Mouse (Mus musculus) gastrocnemius, postnatal 36 days (tissue): ENCODE measurements around the gene Crebl2. TPM values are rescaled to one million over a fixed set of nuclear protein-coding genes. Genes with fewer than 3 reads are reported as not detected.

Source experiments
- DNase-seq, 2 experiments: peaks; one replicate each; pipeline ENCODE4 v3.0.0; 2022
- intact Hi-C: fragments of 180-260 bp; cut with DNase I; formaldehyde crosslinking; loops from one replicate; pipeline ENCODE4 v1.15.1; 2025
- long read RNA-seq, 2 experiments: library from polyadenylated mRNA; stranded (forward); transcript quantifications; one replicate each; pipeline ENCODE4 v2.0.0; 2021
- total RNA-seq, 2 experiments: library from RNA; stranded (reverse); gene quantifications; 2 replicates each; pipeline ENCODE4 v1.2.3; 2021

The Crebl2 gene
- total RNA-seq = 1 to 10 TPM; 6.7 to 8.3 TPM
- long read RNA-seq, experiment 1 = 0 reads
- long read RNA-seq, experiment 2 = 0 reads

GRCm38 (mm10) chr6:134829786-134830700 lies at the start of gene Crebl2:
Gene Crebl2 (plus strand): TSS chr6:134830154.
- peak; percentile 100 for DNase-seq
- intact Hi-C loops = no loop called here

GRCm38 (mm10) chr6:134781494-134781913 lies 48.5 kb upstream of the Crebl2 start:
- no peak for DNase-seq

GRCm38 (mm10) chr6:134782900-134783299 lies 47.1 kb upstream of the Crebl2 start:
- DNase-seq = no peak
- intact Hi-C loops = no loop called here

More at GRCm38 (mm10) chr6:134781494-134781913, 48.5 kb upstream of the Crebl2 start:
- intact Hi-C loops = no loop called here

- DNase-seq = no peak
- intact Hi-C loops = no loop called here
These were observed 43.5 kb upstream of the Crebl2 start for GRCm38 (mm10) chr6:134786426-134786825.

GRCm38 (mm10) chr6:134789100-134789499 lies 40.9 kb upstream of the Crebl2 start:
- intact Hi-C loops = no loop called here
- no peak for DNase-seq

- intact Hi-C loops = no loop called here
- peak; percentile 11 to 48 for DNase-seq
These were observed 38.5 kb upstream of the Crebl2 start for GRCm38 (mm10) chr6:134791251-134792118.

DNA sequence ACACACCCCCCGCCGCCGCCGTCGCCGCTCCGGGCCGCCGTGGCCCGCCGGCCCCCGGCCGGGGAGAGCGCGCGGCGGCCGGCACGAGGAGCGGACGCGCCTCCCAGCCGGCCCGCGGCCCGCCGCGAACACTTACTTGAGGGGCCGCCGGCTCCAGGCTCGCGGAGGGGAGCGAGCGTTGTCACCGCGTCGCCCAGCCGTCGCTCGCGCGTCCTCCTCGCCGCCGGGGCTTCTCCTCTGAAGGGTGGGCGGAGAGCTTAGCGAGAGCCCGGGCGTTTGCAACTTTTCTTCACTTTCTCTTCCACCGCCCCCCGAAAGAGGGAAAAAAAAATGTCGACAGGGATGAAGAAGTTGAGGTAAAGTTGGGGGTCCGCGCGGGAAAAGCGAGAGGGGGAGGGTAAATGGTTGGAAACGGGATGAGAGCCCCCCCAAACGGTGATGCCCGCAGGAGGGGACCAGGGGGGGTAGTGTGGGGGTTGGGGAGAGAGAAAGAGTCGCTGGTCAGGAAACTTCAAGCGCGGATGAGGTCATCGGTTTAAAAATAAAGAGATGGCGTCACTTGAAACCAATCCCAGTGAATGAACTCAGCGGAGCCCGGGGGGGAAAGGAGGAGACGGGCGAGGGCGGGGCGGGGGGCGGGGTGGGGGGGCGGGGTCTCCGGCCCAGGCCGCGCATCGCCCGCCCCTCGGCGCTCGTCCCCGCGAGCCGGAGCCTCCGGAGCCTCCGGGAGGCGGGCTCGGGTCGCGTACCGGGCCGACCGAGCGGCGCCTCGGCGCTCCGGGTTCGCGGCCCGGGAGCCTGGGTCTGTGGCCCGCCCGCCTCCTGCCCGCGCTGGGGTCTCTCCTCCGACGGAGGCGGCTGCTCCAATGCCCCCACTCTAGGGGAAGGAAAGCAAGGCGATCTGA lies 37.6 kb upstream of the Crebl2 start, which contains the start of gene Dusp16:
TSS of gene Dusp16 (minus strand) at position 485 of the 905 bp plus-strand sequence.
- DNase-seq = peak; percentile 72 to 85
- intact Hi-C loops = no loop called here

DNA sequence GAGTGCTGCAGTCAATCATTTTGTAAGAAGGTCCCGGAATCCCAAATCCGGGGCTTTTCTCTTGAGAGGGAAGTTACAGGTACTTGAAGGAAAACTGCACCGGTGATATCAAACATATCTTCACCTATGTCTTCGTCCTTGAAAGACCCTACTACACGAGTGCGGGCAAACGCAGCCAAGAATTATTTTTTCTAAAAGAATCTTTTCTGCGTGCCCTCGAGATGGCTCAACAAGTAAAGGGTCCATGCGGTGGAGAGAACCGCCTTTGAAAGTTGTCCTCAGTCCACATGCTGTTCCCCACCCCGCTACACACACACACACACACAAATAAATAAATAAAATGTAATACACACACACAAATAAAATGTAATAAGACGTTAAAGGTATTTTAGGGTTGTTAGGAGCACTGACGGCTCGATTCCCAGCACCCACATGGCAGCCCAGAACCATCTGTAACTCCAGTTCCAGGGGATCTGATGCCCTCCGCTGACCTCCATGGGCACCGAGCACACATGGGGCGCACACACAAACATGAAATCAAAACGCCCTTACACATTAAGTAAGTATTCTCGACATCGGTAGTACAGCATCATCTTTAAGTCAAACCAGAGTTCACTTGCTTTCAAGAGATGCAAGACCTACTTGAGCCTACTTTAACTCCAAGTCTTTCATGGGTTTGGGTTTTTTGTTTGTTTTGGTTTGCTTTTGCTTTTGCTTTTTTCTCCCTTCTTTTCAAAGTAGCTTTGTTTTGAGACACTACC lies 36.7 kb upstream of the Crebl2 start:
- intact Hi-C loops = no loop called here
- DNase-seq = no peak

DNA sequence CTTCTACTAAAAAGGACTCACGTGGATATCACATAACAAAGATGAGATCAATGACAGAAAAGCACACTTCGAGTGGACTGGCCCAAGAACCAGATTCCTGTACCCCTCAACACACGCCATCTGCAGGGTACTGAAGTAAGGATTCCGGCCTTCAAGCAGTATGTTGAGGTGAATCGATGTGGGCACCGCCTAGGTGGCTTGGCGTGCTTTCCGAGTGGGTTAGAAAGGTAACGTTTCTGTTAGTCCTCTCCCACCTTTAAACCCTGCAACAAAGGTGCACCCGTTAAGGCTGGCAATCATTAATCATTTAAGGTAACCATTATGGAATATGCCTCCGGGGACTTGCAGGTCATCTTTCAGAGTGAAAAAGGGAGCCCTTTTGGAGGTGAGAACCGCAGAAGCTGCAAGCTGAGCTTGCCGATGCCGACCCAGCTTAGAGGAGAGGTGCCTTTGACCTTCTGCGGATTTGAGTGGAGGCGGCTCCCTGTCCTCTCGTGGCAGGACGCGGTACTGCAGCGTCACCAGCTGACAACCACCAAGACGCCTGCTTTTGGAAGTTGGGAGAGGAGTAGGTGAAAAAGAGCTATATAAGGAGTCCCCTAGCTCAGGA lies 35.9 kb upstream of the Crebl2 start:
- peak; percentile 76 to 82 for DNase-seq
- intact Hi-C loops = loop anchor here (2.0 kb wide), 1 partner anchor 135 kb away; no protein-coding TSS in a partner anchor

DNA sequence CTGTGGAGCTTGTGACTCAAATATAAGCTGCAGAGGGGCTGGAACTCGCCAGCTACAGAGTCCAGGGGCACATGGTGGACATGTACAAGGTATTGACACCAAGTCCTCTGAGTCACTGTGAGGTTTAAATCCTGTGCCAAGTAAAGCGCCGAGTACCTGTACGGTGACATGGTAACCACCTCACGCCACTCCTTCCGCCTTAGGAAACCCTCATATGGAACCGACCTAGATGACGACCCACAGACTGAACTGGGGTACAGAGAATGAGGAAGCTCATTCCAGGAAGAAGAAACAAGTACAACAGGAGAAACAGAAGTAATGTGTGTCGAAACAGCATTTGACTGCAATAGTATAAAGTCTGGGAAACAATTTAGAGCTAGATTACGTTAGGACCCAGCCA lies 33.7 kb upstream of the Crebl2 start:
- no peak for DNase-seq
- intact Hi-C loops = no loop called here

GRCm38 (mm10) chr6:134801483-134801882 lies 28.5 kb upstream of the Crebl2 start:
- DNase-seq = no peak
- intact Hi-C loops = loop anchor here (10.0 kb wide), 1 partner anchor 377 kb away; no protein-coding TSS in a partner anchor

GRCm38 (mm10) chr6:134802641-134803043 lies 27.3 kb upstream of the Crebl2 start:
- DNase-seq = no peak
- intact Hi-C loops = loop anchor here (10.0 kb wide), 1 partner anchor 378 kb away; no protein-coding TSS in a partner anchor

DNA sequence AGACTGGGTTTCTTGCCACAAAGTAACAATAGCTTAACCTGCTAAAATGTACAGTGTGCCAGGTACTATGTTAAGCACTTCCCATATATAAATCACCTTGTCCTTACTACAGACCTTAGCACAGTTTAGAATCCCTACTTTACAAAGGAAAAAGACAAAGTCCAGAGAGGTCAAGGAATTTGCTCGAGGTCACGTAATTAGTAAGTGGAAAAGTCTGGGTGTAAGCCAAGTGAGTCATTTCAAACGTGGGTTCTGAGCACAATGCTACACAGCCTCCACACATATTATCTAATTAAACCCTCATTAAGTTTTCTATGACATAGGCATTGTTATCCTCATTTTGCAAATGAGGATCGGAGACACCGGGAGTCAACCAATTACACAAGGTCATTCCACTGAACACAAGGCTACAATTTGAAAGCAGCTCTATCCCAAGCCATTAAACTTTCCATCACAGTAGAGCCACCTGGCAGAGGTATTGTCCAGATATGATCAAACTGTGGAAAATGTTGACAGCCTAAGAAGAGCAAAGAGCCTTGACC lies 25.1 kb upstream of the Crebl2 start:
- intact Hi-C loops = loop anchor here (10.0 kb wide), 1 partner anchor 380 kb away; no protein-coding TSS in a partner anchor

GRCm38 (mm10) chr6:134806130-134806529 lies 23.8 kb upstream of the Crebl2 start:
- DNase-seq = no peak
- intact Hi-C loops = loop anchor here (10.0 kb wide), 1 partner anchor 381 kb away; no protein-coding TSS in a partner anchor

More for the DNA sequence above, 25.1 kb upstream of the Crebl2 start:
- DNase-seq = no peak

GRCm38 (mm10) chr6:134807091-134807490 lies 22.9 kb upstream of the Crebl2 start:
- intact Hi-C loops = loop anchor here (10.0 kb wide), 1 partner anchor 382 kb away; no protein-coding TSS in a partner anchor
- no peak for DNase-seq

DNA sequence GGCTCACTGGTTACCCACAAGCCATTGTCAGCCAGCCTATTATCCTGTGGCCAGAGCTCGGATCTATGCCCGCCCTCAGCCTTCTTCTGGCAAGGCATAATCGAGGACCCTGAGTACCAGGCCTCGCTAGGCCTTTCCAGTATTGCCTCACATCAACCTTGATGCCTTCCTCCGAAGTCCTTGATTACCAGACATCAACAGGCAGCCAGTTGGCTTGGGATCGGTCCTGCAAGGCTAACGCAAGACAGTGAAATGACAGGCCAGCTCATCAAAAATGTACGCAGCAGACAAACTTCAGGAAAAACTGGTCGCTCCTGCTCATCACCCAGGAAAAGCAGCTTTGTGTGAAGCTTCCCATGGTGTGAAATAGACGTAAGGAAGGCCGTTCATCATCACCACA lies 22.2 kb upstream of the Crebl2 start:
- intact Hi-C loops = loop anchor here (10.0 kb wide), 1 partner anchor 383 kb away; no protein-coding TSS in a partner anchor
- no peak for DNase-seq

GRCm38 (mm10) chr6:134813066-134813465 lies 16.9 kb upstream of the Crebl2 start:
- intact Hi-C loops = no loop called here
- no peak for DNase-seq
